Mouse (Mus musculus) forebrain, embryonic 10.5 days (tissue): ENCODE results near the gene Gins2. TPM values are rescaled to one million over a fixed set of nuclear protein-coding genes. Genes with fewer than 3 reads are reported as not detected.

Source experiments
- DNase-seq: peaks from one replicate; pipeline ENCODE4 v3.0.0-alpha.2; 2017; ENCODE audit warnings: low spot score; ENCODE audit errors: extremely low spot score
- H3K27ac ChIP-seq: fragments of 300-500 bp; sonication (generic); 2 replicates; pipeline ENCODE4 v1.5.1; 2016; ENCODE audit warnings: mild to moderate bottlenecking
- H3K27me3 ChIP-seq: fragments of 300-500 bp; sonication (generic); 2 replicates; pipeline ENCODE4 v1.6.1; 2016; ENCODE audit warnings: mild to moderate bottlenecking; ENCODE audit not compliant: poor library complexity, severe bottlenecking
- H3K36me3 ChIP-seq: fragments of 300-500 bp; sonication (generic); replicated peaks from 2 replicates; pipeline ENCODE4 v1.6.1; 2016; ENCODE audit warnings: mild to moderate bottlenecking, moderate library complexity
- H3K4me1 ChIP-seq: fragments of 300-500 bp; sonication (generic); 2 replicates; pipeline ENCODE4 v1.6.1; 2016
- H3K4me3 ChIP-seq: fragments of 300-500 bp; sonication (generic); 2 replicates; pipeline ENCODE4 v1.5.1; 2016; ENCODE audit warnings: mild to moderate bottlenecking, moderate library complexity
- H3K9me3 ChIP-seq: fragments of 300-500 bp; sonication (generic); 2 replicates; pipeline ENCODE4 v1.6.1; 2016; ENCODE audit warnings: mild to moderate bottlenecking, moderate library complexity
- WGBS: fragments of 180-500 bp; shearing (Covaris S2); methylation state at CpG from one replicate; pipeline ENCODE4 v1.1.7; 2016; 5-methylcytosine and 5-hydroxymethylcytosine counted together
- polyA plus RNA-seq: library from polyadenylated mRNA; unstranded; fragments of >200 nt; fragmentation: Nextera tagmentation; extraction: Ambion mirVana; gene quantifications from 2 replicates; pipeline ENCODE4 v1.2.1, GENCODE M21; 2016

Gene Gins2
- polyA plus RNA-seq, 1 experiment from 2014 or later = 154 TPM

GRCm38 (mm10) chr8:120594571-120594970 is 5.5 kb upstream of the Gins2 start:
- 89% methylated on average over 5 of the region's 5 CpGs for WGBS
- Histone ChIP-seq H3K27ac (no peak overlapping the region), H3K4me1 (peaks cover 32% of the 10 kb centered on the region), H3K4me3 (no peak overlapping the region), H3K36me3 (no peaks in the 10 kb centered on the region), H3K9me3 (no peaks in the 10 kb centered on the region), H3K27me3 (peaks cover 28% of the 10 kb centered on the region)
- DNase-seq = no peak

DNA sequence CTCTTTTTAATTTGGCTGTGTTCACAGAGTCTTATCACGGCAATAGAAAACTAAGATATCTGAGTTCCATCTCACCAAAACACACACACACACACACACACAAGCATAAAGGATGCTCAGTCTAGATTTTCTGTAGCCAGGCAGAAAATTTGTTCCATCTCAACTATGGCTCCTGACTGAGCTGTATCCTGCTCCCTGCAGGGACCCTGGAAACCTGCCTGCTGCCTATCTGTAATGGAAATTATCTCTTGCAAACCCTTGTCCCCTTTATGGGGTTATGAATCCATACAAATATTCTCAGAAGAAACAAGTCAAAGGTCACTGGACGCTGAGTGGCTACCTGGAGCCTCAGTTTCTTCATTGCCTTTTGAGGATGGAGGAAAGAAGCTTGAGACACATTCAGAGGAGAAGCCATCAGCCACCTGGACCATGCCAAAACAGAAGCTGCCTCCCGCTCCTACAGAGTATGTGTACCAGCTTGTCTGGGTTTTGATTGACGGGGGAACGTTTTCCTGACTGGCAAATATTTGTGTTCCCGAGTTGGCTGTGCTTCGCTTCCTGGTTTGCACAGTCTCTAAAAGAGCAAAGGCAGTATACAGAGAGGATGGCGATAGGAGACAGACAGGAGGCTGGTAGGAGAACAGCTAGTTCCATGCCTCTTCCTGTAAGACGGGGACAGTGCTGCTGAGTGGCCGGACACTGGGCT is 2.6 kb upstream of the Gins2 start:
- 88% methylated on average over 10 of the region's 10 CpGs for WGBS
- Histone ChIP-seq H3K27me3 (peaks cover 6% of the 10 kb centered on the region), H3K4me3 (no peak overlapping the region), H3K9me3 (no peaks in the 10 kb centered on the region), H3K4me1 (peaks cover 45% of the 10 kb centered on the region), H3K36me3 (peaks cover 10% of the 10 kb centered on the region), H3K27ac (no peak overlapping the region)
- DNase-seq = no peak

GRCm38 (mm10) chr8:120589921-120590320 is 817 bp upstream of the Gins2 start:
- 60% methylated on average over 2 of the region's 2 CpGs for WGBS
- peaks cover 45% of the 10 kb centered on the region for H3K4me1 ChIP-seq
- no peaks in the 10 kb centered on the region for H3K27me3 ChIP-seq
- peaks cover 28% of the 10 kb centered on the region for H3K36me3 ChIP-seq
- H3K9me3 ChIP-seq = no peaks in the 10 kb centered on the region
- H3K27ac ChIP-seq = peak overlapping the region; percentile 57
- no peak for DNase-seq
- H3K4me3 ChIP-seq = peak overlapping the region; percentile 77

DNA sequence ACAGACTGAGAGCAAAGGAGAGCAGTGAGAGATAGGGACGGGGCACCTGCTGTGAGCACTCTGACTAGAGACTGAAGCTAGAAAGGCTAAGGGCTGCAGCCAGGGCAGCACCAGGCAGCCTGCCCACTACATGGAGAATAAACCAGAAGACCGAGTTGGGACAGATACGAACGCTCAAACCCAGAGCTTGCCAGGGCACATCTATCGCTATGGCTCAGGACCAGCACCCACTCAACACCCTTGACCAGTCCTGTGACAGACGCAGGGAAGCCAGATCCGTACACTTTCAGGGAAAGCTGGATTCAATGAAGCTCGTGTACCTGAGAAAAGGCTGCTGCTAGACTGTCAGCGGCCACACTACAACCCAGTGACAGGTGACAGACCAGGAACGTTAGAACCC is 3.6 kb downstream of the Gins2 start:
- Histone ChIP-seq H3K36me3 (peaks cover 68% of the 10 kb centered on the region), H3K27me3 (no peaks in the 10 kb centered on the region), H3K27ac (no peak overlapping the region), H3K9me3 (no peaks in the 10 kb centered on the region), H3K4me1 (peaks cover 32% of the 10 kb centered on the region), H3K4me3 (no peak overlapping the region)
- no peak for DNase-seq
- 94% methylated on average over 10 of the region's 10 CpGs for WGBS

DNA sequence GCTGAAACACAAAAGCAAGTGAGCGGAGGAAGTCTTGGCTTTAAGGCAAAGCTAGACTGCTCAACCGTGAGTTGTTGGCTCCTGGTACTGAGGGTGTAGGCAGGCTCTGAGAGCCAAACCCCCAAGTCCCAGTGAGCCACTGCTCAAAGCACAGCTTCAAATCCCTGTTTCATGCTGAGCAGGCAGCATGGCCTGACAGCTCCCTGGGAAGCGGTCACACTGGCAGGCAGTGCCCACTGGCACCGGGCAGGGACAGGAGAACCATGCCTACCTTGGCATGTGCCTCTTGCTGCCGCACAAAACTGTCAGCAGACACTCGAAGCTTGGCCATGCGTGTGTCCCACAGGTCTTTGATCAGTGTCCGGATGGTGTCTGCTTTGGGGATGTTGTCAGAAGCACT is 7.3 kb downstream of the Gins2 start:
- Histone ChIP-seq H3K4me1 (peaks cover 11% of the 10 kb centered on the region), H3K4me3 (no peak overlapping the region), H3K27me3 (no peaks in the 10 kb centered on the region), H3K9me3 (no peaks in the 10 kb centered on the region), H3K27ac (no peak overlapping the region), H3K36me3 (peaks cover 95% of the 10 kb centered on the region)
- WGBS = 92% methylated on average over 8 of the region's 8 CpGs
- DNase-seq = no peak

- H3K9me3 ChIP-seq = no peaks in the 10 kb centered on the region
- H3K27me3 ChIP-seq = no peaks in the 10 kb centered on the region
- peaks cover 95% of the 10 kb centered on the region for H3K36me3 ChIP-seq
- DNase-seq = no peak
- H3K4me3 ChIP-seq = no peak overlapping the region
- no peak overlapping the region for H3K27ac ChIP-seq
- 89% methylated on average over 12 of the region's 12 CpGs for WGBS
- peaks cover 13% of the 10 kb centered on the region for H3K4me1 ChIP-seq
These were observed 7.8 kb downstream of the Gins2 start for GRCm38 (mm10) chr8:120581329-120581728.

DNA sequence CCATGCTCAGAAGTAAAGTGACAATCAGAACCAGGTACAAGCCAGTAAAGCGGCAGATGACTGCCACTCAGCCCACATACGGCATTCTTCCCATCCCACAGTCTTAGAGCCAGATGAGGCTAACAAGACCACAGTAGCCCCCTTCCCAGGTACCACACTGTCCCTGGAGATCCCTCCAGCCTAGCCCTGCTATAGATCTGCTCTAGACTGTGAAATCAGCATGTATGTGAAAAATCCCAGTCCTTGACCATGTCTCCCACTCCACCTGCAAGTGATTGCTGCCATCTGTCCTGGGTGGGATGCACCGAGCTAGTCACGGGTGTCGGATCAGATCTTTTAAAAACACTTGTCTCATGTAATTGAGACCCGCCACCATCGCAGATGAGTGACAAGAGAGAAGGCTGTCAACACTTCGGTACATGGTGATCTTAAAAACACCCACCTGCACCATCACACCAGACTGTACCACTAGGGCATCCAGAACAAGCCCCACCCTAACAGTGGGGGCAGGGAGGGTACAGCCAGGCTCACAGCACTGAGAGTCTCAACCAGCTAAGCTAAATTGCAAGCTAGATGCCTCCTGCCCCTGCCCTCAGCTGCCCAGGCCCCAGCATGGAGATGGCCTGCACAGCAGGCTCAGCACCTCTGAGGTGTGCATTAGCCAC is 8.6 kb downstream of the Gins2 start:
- WGBS = 96% methylated on average over 8 of the region's 8 CpGs
- H3K4me1 ChIP-seq = peaks cover 22% of the 10 kb centered on the region
- H3K9me3 ChIP-seq = no peaks in the 10 kb centered on the region
- no peak overlapping the region for H3K4me3 ChIP-seq
- H3K36me3 ChIP-seq = peaks cover 96% of the 10 kb centered on the region
- H3K27me3 ChIP-seq = no peaks in the 10 kb centered on the region
- H3K27ac ChIP-seq = 0 out of 2 replicates have a peak overlapping the region, but pooled peaks have one; percentile 51
- no peak for DNase-seq

- H3K9me3 ChIP-seq = no peaks in the 10 kb centered on the region
- no peak overlapping the region for H3K27ac ChIP-seq
- no peaks in the 10 kb centered on the region for H3K27me3 ChIP-seq
- H3K4me3 ChIP-seq = no peak overlapping the region
- DNase-seq = no peak
- peaks cover 45% of the 10 kb centered on the region for H3K4me1 ChIP-seq
- 92% methylated on average over 17 of the region's 17 CpGs for WGBS
- H3K36me3 ChIP-seq = peaks cover 100% of the 10 kb centered on the region
These were observed 11.3 kb downstream of the Gins2 start for GRCm38 (mm10) chr8:120577821-120578220.

DNA sequence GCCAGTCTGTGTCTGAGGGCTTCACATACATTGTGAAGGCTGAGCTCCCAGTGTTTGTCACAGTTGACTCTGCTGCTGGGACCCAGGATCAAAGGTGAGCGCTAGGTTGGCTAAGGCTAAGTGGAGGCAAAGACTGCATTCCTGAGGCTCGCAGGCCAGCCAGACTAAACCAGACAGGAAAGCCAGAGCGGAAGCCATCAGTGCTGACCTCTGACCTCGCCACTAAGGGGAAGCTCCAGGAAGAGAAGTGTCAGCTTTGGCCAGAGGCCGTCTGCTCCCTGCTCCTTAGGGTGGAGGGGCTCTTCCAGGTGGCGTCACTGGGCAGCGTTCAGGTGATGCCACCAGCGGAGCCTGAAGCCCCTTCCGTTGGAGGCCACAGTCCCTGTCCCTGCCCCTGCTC is 13.3 kb downstream of the Gins2 start:
- 61% methylated on average over 9 of the region's 9 CpGs for WGBS
- no peak for DNase-seq
- no peaks in the 10 kb centered on the region for H3K27me3 ChIP-seq
- H3K27ac ChIP-seq = peak overlapping the region; percentile 62
- peaks cover 63% of the 10 kb centered on the region for H3K4me1 ChIP-seq
- H3K4me3 ChIP-seq = no peak overlapping the region
- no peaks in the 10 kb centered on the region for H3K9me3 ChIP-seq
- peaks cover 100% of the 10 kb centered on the region for H3K36me3 ChIP-seq

DNA sequence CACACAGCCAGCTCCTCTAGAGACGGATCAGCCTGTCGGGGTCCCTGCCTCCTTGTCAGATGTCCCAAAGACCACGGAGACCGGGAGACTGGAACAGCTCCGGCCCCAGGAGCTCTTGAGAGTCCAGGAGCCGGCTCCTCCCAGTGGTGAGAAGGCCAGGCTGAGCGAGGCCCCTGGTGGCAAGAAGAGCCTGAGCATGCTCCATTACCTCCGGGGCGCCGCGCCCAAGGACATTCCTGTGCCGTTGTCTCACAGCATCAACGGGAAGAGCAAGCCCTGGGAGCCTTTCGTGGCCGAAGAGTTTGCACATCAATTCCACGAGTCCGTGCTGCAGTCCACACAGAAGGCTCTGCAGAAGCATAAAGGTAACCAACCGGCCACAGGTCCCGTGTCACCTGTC is 14.2 kb downstream of the Gins2 start:
- WGBS = 83% methylated on average over 19 of the region's 19 CpGs
- peaks cover 100% of the 10 kb centered on the region for H3K36me3 ChIP-seq
- H3K4me3 ChIP-seq = no peak overlapping the region
- H3K4me1 ChIP-seq = peaks cover 71% of the 10 kb centered on the region
- DNase-seq = no peak
- H3K9me3 ChIP-seq = no peaks in the 10 kb centered on the region
- H3K27ac ChIP-seq = no peak overlapping the region
- no peaks in the 10 kb centered on the region for H3K27me3 ChIP-seq

DNA sequence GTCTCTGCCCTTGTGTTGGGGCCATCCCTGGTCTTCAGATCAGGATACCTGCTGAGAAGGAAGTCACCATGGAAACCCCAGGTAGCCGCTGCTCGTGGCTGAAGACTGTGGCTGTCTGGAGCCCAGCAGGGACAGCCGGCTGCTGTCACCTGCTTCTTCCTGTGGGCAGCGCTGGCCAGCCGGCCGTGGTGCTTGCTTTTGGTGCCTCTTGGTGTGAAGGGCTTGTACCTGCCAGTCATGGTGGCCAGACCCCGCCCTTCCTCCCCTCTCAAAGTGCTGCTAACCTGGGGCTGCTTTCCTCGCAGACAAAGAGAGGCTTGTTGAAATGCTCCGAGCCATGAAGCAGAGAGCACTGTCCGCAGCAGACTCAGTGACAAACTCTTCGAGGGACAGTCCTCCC is 15.2 kb downstream of the Gins2 start:
- peaks cover 100% of the 10 kb centered on the region for H3K36me3 ChIP-seq
- WGBS = 71% methylated on average over 11 of the region's 11 CpGs
- peaks cover 3% of the 10 kb centered on the region; the same call in 1 of the 2 replicates for H3K9me3 ChIP-seq
- peaks cover 77% of the 10 kb centered on the region for H3K4me1 ChIP-seq
- H3K27ac ChIP-seq = 0 out of 2 replicates have a peak overlapping the region, but pooled peaks have one; percentile 35
- no peaks in the 10 kb centered on the region for H3K27me3 ChIP-seq
- DNase-seq = no peak
- no peak overlapping the region for H3K4me3 ChIP-seq

GRCm38 (mm10) chr8:120572534-120572933 is 16.6 kb downstream of the Gins2 start:
- 83% methylated on average over 21 of the region's 21 CpGs for WGBS
- no peak for DNase-seq
- Histone ChIP-seq H3K27ac (0 out of 2 replicates have a peak overlapping the region, but pooled peaks have one; percentile 7), H3K36me3 (peaks cover 100% of the 10 kb centered on the region), H3K9me3 (peaks cover 12% of the 10 kb centered on the region; the same call in 1 of the 2 replicates), H3K4me3 (no peak overlapping the region), H3K4me1 (peaks cover 75% of the 10 kb centered on the region), H3K27me3 (no peaks in the 10 kb centered on the region)

DNA sequence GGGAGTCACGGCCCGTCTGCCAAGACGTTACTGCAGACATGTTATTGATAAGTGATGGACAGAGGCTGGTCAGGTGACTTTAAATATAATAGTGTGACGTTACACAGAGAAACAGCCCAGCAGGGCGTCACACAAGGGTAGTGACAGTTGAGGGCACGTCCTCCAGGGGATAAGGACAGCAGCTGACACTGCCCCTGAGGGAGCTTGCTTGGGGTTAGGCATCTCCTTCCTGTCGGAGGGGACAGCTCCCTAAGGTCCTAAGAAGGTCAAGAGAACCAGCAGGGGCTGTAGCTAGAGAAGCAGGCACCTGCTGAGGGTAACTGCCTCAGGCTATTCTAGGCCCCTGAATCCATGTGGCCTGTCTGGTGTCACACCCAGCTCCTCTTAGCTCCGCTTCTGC is 17.5 kb downstream of the Gins2 start:
- Histone ChIP-seq H3K9me3 (peaks cover 12% of the 10 kb centered on the region; the same call in 1 of the 2 replicates), H3K27ac (no peak overlapping the region), H3K4me3 (no peak overlapping the region), H3K36me3 (peaks cover 100% of the 10 kb centered on the region), H3K4me1 (peaks cover 76% of the 10 kb centered on the region), H3K27me3 (0 out of 2 replicates have a peak, but pooled peaks cover 1% of the 10 kb centered on the region)
- WGBS = 87% methylated on average over 8 of the region's 8 CpGs
- DNase-seq = no peak
